22 mouse cellular contexts compared by ENCODE assay signal in genomic region chr7:89235974-89236507, GRCm38 (mm10).
DNase-seq lines count a peak whose midpoint lies in the region; ATAC-seq lines count a peak whose summit lies in the region.
"Had no signal": no experiment of that assay in that cellular context is flagged by ENCODE, and none has a peak within 500 bp of the region (broad histone marks: within the 10 kb centered on the region; RNA-seq: fewer than 3 reads in every experiment).

No protein-coding gene starts in this region.

- H3K9ac ChIP-seq in kidney, embryonic 15.5 days = no peak overlapping the region
- no peak overlapping the region for H3K9ac ChIP-seq in intestine, embryonic 15.5 days
- H3K9ac ChIP-seq: embryonic facial prominence, embryonic 13.5 days; heart, embryonic 15.5 days; hindbrain, embryonic 12.5 days; limb, embryonic 13.5 days; midbrain, embryonic 15.5 days had no signal

- H3K4me1 ChIP-seq in kidney, embryonic 15.5 days = no peaks in the 10 kb centered on the region
- H3K4me1 ChIP-seq in intestine, embryonic 15.5 days (replicated peaks) = no peaks in the 10 kb centered on the region
- H3K4me1 ChIP-seq: forebrain, embryonic 10.5 days; hindbrain, embryonic 12.5 days; midbrain, embryonic 15.5 days had no signal

- H3K4me2 ChIP-seq in kidney, embryonic 15.5 days = no peak overlapping the region
- H3K4me2 ChIP-seq in intestine, embryonic 15.5 days (replicated peaks) = no peak overlapping the region
- H3K4me2 ChIP-seq: embryonic facial prominence, embryonic 13.5 days; heart, embryonic 15.5 days; hindbrain, embryonic 12.5 days; limb, embryonic 13.5 days; midbrain, embryonic 15.5 days had no signal

- H3K4me3 ChIP-seq in kidney, embryonic 15.5 days (replicated peaks) = no peak overlapping the region
- no peak overlapping the region for H3K4me3 ChIP-seq in intestine, embryonic 15.5 days (replicated peaks)
- H3K4me3 ChIP-seq: embryonic facial prominence, embryonic 13.5 days; forebrain, embryonic 10.5 days; heart, adult 2 months; heart, embryonic 15.5 days; hindbrain, embryonic 12.5 days; limb, embryonic 13.5 days; midbrain, embryonic 15.5 days had no signal

- no peak for DNase-seq in kidney, adult 8-10 months
- DNase-seq in retina, embryonic 14.5 days (ENCODE audit: low spot score) = no peak
- no peak for DNase-seq in cerebellum, postnatal 36 days
- DNase-seq: adrenal gland, postnatal 25 days; cerebellum, adult 8-10 months; heart, adult 2 months; kidney, postnatal 14 days; lung, adult 18-20 months; lung, postnatal 4 days; right cerebral cortex, postnatal 14 days; thymus, postnatal 14 days had no signal

- H3K9me3 ChIP-seq in kidney, embryonic 15.5 days (replicated peaks) = no peaks in the 10 kb centered on the region
- H3K9me3 ChIP-seq in intestine, embryonic 15.5 days = no peaks in the 10 kb centered on the region
- H3K9me3 ChIP-seq: embryonic facial prominence, embryonic 13.5 days; forebrain, embryonic 10.5 days; heart, embryonic 15.5 days; hindbrain, embryonic 12.5 days; limb, embryonic 13.5 days; midbrain, embryonic 15.5 days had no signal

- H3K27ac ChIP-seq in kidney, embryonic 15.5 days = peak overlapping the region; percentile 1; the same call in 1 of the 2 replicates
- H3K27ac ChIP-seq in intestine, embryonic 15.5 days = no peak overlapping the region
- H3K27ac ChIP-seq: embryonic facial prominence, embryonic 13.5 days; forebrain, embryonic 10.5 days; heart, adult 2 months; heart, embryonic 15.5 days; hindbrain, embryonic 12.5 days; limb, embryonic 13.5 days; midbrain, embryonic 15.5 days had no signal

- H3K36me3 ChIP-seq in kidney, embryonic 15.5 days = peaks cover 12% of the 10 kb centered on the region; the same call in 1 of the 2 replicates
- H3K36me3 ChIP-seq in intestine, embryonic 15.5 days = no peaks in the 10 kb centered on the region
- H3K36me3 ChIP-seq: heart, embryonic 15.5 days; midbrain, embryonic 15.5 days had no signal

- no peaks in the 10 kb centered on the region for H3K27me3 ChIP-seq in kidney, embryonic 15.5 days
- no peaks in the 10 kb centered on the region for H3K27me3 ChIP-seq in intestine, embryonic 15.5 days (replicated peaks)
- H3K27me3 ChIP-seq: embryonic facial prominence, embryonic 13.5 days; heart, embryonic 15.5 days; hindbrain, embryonic 12.5 days; limb, embryonic 13.5 days; midbrain, embryonic 15.5 days; Patski had no signal

- 8% methylated on average over 4 of the region's 4 CpGs for WGBS in kidney, embryonic 15.5 days
- WGBS in intestine, embryonic 15.5 days = 43% methylated on average over 4 of the region's 4 CpGs

- peak; percentile 60 for ATAC-seq in kidney, embryonic 15.5 days (replicated peaks; ENCODE audit: low FRiP score)
- peak; percentile 19 for ATAC-seq in CD4-positive, CD25-positive, alpha-beta regulatory T cell, adult 4 months
- peak; percentile 69 for ATAC-seq in intestine, embryonic 15.5 days
- ATAC-seq in megakaryocyte-erythroid progenitor cell, adult 5-6 weeks (replicated peaks; ENCODE audit: low FRiP score, low TSS enrichment, poor library complexity, severe bottlenecking) = 0 out of 2 replicates have a peak, but pooled peaks have one; percentile 14
- ATAC-seq: midbrain, embryonic 15.5 days; Patski had no signal

Comparison
In these comparisons a context has a peak if more than half of its experiments do, and no peak if none do; other contexts are left out.
1. ATAC-seq: peak in every context shown above with its lines; median percentile 69 in intestine, embryonic 15.5 days; 60 in kidney, embryonic 15.5 days; 19 in CD4-positive, CD25-positive, alpha-beta regulatory T cell, adult 4 months; 14 in megakaryocyte-erythroid progenitor cell, adult 5-6 weeks.